Mouse (Mus musculus) gastrocnemius, postnatal 4 days (tissue): ENCODE measurements around the gene C2cd3. TPM values are rescaled to one million over a fixed set of nuclear protein-coding genes. Genes with fewer than 3 reads are reported as not detected.

Source experiments
- DNase-seq, 2 experiments: peaks; one replicate each; pipeline ENCODE4 v3.0.0; 2021 to 2022; ENCODE audit warnings: low spot score in 2 of 2, mixed read lengths in 2 of 2
- total RNA-seq, 2 experiments: library from RNA; stranded (reverse); gene quantifications; 2 replicates each; pipeline ENCODE4 v1.2.3; 2021

The C2cd3 gene
- total RNA-seq, 2 experiments from 2014 or later, result 12.6 to 14.3 TPM

DNA sequence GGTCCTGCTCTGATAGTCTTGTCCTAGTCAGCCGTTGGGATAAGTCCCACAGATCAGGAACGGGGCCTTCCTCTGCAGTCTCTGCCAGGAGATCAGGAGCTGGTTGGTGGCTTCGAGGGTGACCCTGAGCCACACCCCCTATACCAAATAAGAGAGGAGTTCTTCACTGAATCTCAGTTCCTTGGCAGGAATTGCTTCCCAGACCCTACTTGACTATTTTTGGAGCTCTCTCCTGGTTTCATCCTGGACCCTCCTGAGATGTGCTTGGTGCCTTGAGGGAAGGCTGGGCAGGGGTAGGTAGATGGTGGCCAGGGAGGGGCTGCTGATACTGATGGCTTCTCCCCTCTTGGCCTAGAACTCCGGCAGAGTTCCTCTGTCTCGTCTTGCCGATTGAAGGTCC lies 124.3 kb downstream of the C2cd3 start:
- no peak for DNase-seq

DNA sequence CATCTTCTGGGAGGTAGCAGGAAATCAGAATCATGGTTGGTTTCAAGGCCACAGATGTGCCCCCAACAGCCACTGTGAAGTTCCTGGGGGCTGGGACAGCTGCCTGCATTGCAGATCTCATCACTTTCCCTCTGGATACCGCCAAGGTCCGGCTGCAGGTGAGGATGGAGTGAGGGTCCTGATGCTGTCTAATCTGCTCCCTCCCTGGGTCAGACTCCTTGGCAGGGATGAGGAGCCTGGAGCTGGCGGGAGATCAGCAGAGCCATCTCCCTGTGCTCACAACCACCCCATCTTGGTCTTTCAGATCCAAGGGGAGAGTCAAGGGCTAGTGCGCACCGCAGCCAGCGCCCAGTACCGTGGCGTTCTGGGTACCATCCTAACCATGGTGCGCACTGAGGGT lies 124.8 kb downstream of the C2cd3 start:
- DNase-seq, result no peak

DNA sequence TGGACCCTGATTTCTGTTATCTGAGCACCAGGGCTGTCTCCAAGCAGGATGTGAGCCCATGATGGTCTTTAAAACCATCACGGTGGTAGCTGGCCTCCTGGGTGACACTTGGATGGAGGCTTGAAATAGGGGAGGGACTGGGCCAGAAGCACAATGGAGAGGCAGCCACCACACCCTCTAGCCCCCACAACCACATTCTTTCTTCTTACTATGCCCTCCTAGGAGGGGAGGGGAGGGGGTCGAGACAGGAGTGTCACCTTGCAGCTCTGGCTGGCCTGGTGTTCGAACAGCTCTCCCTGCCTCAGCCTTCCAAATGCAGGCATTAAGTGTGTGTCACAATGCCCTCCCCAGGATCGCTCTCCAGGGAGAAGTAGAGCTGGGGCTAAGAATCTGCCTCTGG lies 125.4 kb downstream of the C2cd3 start:
- no peak for DNase-seq

DNA sequence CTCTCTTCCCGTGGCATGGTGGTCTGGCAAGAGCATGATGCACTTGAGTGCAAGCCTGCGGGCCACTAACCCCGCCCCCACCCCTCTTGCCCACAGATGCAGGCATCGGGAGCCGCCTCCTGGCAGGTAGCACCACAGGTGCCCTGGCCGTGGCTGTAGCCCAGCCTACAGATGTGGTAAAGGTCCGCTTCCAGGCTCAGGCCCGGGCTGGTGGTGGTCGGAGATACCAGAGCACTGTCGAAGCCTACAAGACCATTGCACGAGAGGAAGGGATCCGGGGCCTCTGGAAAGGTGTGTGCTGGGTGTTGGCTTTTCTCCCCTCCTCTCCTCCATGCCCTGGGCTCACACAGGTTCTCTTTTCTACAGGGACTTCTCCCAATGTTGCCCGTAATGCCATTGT lies 125.9 kb downstream of the C2cd3 start:
- DNase-seq, result no peak

DNA sequence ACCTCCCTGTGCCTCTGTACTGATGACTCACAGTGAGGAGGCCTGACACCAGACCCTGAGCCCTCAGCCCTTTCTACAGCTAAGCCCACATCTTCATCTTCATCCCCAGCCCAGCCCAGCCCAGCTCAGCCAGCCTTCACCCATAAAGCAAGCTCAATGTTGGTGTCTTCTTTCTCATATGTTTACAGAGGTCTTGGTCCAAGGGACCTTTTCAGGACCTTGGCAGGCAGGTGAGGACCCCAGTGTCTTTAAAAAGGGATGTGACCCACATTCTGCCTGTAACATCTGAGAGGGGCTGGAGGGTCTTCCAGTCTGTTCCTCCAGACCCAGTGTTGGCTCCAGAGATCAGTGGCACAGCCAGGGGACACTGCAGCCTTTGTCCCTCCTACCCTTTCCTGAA lies 127.4 kb downstream of the C2cd3 start:
- DNase-seq, result no peak

DNA sequence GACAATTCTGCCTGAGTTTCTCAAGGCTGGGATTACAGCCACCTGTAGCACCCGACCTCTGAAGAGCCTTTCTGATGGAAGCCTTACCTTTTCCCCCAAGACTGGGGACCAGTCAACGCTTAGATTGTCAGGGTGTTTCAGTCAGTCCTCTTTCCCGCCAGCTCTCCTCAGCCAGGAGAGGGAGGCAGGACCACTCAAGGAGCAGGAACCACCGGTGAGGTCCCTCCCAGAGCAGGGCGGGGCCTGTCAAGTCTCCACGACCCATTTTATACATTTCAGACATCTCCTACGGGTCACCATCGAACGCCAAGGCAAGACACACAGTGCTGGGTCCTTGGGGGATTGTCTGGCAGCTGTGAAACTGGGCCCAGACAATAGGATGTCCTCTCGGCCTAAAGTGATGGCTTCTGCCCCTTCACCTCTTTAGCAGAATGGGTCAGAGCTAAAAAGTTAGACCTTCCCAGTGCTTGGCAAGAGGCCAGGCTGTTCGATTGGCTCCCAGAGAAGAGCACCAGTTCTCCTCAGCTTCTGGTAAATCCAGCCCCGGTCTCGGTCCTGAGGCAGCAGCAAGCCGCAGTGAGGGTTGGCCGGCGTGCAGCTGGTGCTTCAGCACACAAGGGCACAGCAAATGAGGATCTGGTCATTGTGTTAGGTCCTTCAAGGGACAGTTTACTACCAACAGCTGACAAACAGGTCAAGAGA lies 128.4 kb downstream of the C2cd3 start:
- DNase-seq, result no peak

DNA sequence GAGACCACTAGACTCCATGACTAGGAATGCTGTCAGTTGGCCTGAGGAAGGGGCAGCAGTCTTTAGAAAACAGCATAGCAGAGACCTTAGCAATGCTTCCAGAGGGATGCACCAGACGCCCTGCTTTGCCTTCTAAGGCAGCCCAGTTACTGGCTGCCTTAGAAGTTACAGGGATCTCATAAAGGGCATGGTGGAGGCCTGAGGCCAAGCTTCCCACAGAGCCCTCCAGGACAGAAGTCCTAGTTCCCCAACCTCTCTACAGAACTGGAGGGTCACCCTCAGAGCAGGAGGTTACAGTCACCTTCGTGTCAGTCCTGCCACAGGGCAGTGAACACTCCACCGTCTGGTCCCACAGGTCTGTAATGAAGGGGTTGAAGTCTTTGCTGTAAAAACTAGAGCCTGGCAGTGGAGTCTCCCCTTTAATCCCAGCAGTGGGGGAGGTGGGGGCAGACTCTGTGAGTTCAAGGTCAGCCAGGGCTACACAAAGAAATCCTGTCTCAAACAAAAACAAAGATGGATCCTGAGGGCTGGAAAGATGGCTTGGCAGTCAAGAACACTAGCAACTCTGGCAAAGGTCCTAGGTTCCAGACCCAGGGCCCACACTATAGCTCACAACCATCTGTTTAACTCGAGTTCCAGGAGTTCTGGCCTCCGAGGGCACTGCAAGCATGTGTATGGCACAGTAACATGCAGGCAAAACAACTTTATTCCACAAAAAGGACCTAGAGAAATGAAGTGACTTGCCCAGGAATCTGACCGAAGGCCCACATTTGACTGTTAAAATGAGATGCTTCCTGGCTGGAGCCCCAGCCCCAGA lies 129.2 kb downstream of the C2cd3 start:
- no peak for DNase-seq

DNA sequence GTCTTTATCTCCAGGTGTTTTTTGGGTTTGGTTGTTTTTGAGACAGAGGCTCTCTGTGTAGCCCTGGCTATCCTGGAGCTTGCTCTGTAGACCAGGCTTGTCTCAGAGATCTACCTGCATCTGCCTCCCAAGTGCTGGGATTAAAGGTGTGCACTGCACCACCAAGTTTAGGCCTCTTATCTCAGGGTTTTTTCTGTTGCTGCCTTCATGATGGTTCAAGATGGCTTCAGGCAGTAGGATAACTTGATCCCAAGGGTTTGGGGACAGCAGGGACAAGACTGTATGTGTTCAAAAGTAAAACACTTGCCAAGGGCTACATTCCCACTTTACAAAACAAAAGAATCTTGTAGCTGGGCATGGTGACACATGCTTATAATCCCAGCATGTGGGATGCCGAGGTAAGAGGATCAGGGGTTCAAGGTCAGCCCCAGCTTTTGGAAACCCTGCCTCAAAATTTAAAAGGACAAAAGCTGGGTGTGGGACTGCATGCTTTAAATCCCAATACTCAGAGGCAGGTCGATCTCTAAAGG lies 129.9 kb downstream of the C2cd3 start:
- no peak for DNase-seq

DNA sequence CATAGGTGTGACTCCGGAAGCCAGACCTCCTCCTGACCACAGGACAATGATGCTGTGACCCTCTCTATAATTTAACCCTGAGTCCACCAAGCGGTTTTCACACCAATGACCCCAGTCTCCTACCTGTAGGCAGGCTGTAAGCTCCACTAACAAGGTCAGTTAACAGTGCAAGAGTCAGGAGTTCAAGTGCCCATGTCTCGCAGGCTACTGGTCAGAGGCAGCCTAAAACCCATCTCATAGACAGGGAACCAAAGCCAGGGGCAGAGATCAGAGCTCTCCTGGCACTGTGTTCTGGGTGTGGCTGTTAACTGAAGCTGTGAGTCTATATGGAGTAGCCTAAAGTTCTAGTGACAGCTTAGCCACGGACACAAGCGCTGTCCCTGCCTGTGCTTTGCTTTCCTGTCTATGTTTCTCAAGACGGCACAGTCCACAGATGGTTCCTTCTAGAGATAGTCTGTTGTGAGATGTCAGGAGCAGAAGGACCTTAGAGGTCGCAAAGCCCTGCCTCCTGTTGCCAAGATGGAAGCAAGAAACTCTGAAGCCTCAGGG lies 130.4 kb downstream of the C2cd3 start:
- no peak for DNase-seq

DNA sequence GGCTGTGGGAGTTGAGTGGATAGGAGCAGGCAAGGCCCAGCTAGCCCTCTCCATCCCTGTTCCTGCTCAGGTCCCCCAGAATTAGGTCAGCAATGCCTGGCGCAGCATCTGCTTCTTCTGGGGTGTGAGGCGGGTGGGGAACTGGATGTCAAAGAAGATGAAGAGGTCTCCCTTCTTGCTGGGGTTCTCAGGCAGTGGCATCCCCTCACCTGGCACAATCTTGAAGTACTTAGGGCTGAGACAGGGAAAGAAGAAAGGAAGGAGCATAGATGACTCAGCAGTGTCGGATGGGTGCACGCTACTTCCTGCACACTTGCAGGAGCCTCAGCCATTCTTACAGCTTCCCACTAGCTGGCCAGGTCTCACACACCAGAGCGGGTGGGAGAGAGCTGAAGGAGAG lies 131.0 kb downstream of the C2cd3 start:
- no peak for DNase-seq

DNA sequence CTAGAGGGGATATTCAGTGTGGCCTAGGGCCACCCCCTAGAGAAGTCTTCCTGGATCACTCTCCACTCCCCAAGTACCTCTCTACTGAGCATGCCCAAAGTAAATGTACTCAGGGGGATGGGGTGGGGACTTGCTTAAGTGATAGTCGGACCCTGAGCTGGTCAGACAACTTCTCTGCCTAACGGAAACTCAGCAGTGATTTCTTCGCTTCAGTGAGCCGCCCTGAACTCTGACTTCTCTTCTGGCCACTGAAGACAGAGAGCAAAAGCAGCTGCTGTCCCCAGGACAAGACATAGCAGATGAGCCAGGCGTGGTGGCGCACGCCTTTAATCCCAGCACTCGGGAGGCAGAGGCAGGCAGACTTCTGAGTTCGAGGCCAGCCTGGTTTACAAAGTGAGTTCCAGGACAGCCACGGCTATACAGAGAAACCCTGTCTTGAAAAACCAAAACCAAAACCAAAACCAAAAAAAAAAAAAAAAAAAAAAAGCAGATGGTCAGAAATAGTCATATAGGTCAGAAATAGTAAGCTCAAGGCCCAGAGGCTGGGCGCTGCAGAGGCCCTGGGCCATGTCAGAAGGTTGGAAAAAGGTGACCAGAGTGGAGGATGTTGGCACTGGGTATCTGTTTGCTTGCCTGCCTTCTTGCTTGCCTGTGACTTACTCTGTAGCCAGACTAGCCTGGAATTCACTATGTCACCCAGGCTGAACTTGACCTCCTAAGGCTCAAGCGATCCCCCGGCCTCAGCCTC lies 132.9 kb downstream of the C2cd3 start:
- DNase-seq, result no peak

DNA sequence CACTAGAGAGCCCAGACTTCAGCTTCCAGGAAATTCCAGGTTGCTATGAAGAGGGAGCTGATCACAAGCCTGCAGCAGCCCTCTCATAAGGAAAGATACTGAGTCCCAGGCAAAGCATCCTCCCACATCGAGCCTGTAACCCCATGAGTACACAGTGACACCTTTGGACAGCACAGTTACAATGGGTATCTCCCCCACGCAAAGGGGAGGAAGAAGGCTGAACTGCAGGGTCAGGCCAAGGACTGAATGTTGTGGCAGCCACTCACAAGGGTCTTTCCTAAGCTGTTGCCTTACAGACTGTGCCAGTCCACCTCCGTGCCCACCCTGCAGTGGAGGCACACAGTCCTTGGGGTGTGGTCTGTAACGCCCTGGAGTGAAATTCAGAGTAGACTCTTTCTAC lies 134.5 kb downstream of the C2cd3 start:
- no peak for DNase-seq

DNA sequence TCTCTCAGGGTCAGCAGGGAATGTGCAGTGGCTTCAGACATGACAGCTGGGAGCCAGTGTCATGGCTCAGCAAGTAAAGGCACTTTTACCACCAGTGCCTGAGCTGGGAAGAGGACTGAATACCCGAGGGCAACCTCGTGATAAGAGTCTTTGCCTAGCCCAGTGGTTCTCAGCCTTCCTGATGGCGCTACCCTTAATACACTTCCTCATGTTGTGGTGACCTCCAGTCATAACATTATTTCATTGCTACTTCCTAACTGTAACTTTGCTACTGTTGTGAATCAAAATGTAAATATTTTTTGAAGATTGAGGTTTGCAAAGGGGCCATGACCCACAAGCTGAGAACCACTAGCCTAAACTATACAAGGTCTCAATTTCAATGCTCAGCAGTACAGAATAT lies 136.6 kb downstream of the C2cd3 start:
- DNase-seq, result no peak

DNA sequence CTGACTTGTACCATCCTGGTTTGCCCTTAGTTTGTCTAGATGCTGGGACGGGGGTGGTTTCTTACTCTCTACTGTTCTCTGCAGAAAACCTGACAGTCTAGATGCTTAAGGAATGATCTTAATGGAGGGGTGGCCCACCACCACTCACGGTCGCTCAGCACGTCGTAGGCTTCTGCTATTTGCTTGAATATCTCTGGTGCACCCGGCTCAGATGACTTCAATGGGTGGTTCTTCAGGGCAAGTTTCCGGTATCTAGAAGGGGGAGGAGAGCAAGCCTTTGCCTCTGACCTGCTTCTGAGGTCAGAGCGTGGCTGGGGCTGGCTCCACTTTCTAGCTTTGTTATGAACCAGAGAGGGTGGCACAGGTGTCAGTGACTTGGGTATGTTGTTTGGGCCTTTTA lies 139.6 kb downstream of the C2cd3 start:
- DNase-seq, result no peak

DNA sequence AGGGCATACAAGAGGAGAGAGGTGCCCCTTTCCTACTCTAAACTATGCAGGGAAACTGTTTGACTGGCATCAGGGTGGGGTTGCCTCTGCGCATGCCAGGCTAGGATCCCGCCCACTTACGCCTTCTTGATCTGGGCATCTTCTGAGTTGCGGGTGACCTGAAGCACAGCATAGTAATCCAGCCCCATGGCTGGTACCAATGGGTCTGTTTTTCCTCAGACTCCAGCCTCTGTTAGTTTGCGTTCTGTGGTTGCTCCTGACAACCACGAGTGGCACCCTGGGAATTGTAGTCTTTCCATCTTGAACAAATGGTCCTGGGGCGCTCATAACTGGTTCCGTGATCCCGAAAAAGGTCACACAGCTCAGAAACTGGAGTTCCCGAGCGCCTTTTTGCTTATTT lies 142.5 kb downstream of the C2cd3 start, which contains the start of gene Dnajb13:
Gene Dnajb13 (minus strand): TSS at position 388 of the 400 bp plus-strand sequence.
- DNase-seq, result no peak

Other genes starting within 250 kb of the C2cd3 start
- 1 to 10 TPM; 7.7 to 8.1 TPM for gene Lipt2, start 213.0 kb upstream of the C2cd3 start, total RNA-seq
- gene Kcne3, start 195.7 kb upstream of the C2cd3 start, total RNA-seq, result 1 to 10 TPM; 1.1 to 1.6 TPM
- gene Pgm2l1, start 144.8 kb upstream of the C2cd3 start, total RNA-seq, result 10 to 100 TPM in 1 of 2 experiments, 1 to 10 TPM in 1; 9.4 to 10.2 TPM
- gene P4ha3, start 86.7 kb upstream of the C2cd3 start, total RNA-seq, result 10 to 100 TPM; 15.2 to 17.6 TPM
- 10 to 100 TPM; 31.4 to 42.2 TPM for gene Ppme1, start 74 bp downstream of the C2cd3 start, total RNA-seq
- 10 to 100 TPM; 46.7 to 47.5 TPM for gene Ucp3, start 100.8 kb downstream of the C2cd3 start, total RNA-seq
- gene Ucp2, start 121.1 kb downstream of the C2cd3 start, total RNA-seq, result 100 to 1,000 TPM; 191 to 225 TPM
- gene Dnajb13, start 142.7 kb downstream of the C2cd3 start, total RNA-seq, result under 1 TPM; 0.18 to 0.20 TPM
- 10 to 100 TPM; 10.7 to 13.1 TPM for gene Coa4, start 164.8 kb downstream of the C2cd3 start, total RNA-seq
- gene Rab6a, start 235.2 kb downstream of the C2cd3 start, total RNA-seq, result 10 to 100 TPM; 74.5 to 88.0 TPM
- 10 to 100 TPM; 60.1 to 67.2 TPM for gene Mrpl48, start 236.1 kb downstream of the C2cd3 start, total RNA-seq